Mouse (Mus musculus) heart, postnatal 0 days (tissue): ENCODE data around the gene Maml2.

Experiments
- CTCF ChIP-seq: IDR thresholded peaks from 2 replicates; pipeline ENCODE4 v1.5.1; 2016; ENCODE audit warnings: antibody characterized with exemption, control low read depth, low read depth
- EP300 ChIP-seq: IDR thresholded peaks from 2 replicates; pipeline ENCODE4 v1.6.1; 2016; ENCODE audit warnings: antibody characterized with exemption, low read depth

DNA sequence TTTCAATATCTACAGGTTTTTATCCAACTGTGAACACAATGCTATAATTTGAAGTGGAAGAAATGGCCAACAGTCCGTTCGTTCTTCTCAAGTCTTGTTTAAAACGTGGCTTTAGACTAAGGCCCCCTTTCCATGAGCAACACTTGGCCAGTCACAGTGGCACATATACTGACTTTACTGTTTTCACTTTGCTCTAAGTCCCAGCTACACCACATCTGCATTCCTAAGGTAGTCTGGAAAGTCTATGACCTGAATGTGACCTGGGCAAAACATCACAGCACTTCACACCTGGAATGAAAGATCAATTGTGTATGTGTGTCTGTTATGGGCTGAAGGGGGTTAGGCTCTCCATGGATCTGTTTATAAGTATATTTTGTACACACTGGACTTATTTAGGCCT lies 151.0 kb downstream of the Maml2 start:
- no peak for TF ChIP-seq CTCF
- no peak for TF ChIP-seq EP300
